Mouse (Mus musculus) lung, postnatal 36 days (tissue): Measurements from ENCODE around the gene Mdga1.
A peak's percentile ranks its signal among the peaks of the same experiment; 100 is the strongest.

Experiments
- DNase-seq: peaks from one replicate; pipeline ENCODE4 v3.0.0; 2022; ENCODE audit warnings: mixed read lengths

Mdga1 gene

DNA sequence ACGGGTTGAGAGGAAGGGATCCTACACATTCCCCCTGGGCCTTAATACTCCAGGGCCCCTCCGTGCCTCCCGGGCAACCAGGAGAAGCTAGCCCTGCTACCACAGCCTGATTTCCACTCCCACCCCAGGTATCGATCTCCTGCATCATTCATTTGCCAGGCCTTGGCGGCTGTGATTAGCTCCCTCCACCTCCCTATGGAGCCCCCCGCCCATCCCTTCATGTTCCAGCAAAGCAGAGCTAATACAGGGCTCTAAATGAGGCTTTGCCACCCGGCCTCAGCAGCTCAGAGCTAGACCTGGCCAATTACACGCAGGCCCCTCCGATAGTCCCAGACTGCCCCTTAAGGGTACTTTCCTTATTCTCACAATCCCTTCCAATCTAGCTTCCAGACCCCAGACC lies 86.5 kb downstream of the Mdga1 start:
- no peak for DNase-seq

DNA sequence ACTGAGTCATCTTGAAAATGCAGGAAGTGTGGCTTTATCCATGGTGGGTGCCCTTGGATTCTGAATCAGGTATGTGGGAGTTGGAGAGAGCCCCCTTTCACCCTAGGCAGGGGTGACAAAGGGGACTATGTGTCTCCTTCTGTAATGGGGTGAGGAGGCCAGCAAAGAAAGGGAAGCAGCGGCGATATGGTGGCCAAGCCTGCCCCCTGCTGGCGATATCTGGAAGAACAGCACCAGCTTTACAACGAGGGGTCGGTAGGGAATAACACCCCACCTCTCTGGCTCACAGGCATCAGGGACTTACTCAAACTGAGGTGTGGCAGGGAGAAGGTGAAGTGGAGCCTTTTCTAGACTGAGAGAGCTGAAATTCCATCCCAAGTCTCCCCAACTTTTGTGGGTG lies 87.0 kb downstream of the Mdga1 start:
- peak; percentile 65 for DNase-seq

DNA sequence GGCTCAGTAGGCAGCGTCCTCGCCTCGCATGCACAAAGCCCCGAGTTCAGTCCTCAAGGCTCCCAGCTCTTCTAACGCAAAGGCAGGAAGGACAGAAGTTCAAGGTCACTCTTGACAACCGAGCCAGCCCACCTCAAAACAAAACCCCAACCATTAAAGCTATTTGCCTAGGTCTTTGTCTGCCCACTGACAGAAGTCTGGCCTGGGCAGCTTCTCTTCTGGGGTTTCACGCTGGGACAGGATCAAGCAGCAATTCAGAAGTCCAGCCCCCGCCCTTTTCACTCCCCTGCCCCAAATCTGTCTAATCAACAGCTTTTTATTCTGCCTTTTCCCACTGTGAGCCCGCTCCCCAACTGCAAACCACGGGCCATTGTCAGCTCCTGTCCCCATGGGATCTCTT lies 89.6 kb downstream of the Mdga1 start:
- DNase-seq, result no peak

DNA sequence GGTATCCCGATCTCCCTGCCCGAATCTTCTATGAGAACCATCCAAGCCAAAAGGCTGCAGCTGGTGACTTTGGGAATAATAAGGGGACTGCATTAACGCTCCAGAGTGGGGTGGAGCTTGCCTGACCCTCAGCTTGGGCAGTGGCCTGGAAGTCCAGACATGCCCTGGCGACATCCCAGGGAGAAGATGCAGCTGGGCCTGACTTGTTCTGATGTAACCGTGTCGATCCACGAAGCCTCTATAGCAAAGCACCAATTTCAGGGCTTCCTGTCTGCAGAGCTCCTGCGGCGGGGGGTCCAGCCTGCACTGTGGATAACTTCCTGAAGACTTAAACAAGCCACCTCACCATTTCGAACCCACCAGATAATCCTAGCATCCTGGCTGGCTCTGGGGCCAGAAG lies 90.9 kb downstream of the Mdga1 start:
- DNase-seq, result no peak

DNA sequence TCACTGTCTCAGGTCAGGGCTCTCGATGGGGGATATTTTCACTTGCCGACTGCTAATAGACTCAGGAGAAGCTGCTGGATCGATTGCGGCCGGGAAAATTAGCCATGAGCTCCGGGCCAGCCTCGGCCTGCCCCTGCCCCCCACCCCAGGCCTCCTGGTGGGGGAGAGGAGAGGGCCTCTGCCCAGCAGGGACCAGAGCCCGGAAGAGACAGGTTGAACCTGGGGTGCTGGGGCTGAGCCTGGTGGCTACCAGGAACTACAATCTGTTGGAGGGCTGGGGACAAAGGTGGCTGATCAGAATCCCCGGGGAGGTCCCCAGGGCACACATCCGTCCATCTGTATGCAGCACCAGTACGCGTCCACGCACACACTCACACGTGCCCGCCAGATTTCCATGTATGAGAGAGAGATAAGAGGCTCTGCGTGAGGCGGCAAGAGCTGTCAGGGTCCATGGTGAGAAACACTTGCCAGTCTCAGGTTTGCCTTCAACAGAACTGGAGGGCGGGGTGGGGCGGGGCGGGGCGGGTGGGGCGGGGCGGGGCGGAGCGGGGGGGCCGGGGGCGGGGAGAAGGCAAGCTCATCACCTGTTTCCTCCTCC lies 95.7 kb downstream of the Mdga1 start:
- DNase-seq, result no peak

DNA sequence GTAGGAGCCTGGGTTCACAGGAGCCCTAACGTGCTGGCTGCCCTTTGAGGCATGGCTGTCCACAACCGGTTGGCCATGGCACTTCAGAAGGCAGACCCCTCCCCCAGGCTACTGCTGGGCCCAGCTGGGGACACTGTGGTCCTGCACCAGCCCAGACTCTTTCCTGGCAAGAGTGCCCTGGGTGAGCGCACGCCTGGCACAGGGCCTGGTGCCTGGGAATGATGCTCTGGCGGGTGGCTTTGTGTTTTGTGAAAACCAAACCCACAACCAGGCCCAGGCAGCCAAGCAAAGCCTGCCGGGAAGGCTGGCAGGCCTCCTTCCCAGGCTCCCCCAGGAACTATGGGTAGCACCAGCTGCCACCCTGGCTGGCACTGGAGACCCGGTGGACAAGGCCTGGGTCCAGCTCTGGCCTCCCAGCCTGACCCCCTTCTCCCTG lies 96.3 kb downstream of the Mdga1 start:
- no peak for DNase-seq

DNA sequence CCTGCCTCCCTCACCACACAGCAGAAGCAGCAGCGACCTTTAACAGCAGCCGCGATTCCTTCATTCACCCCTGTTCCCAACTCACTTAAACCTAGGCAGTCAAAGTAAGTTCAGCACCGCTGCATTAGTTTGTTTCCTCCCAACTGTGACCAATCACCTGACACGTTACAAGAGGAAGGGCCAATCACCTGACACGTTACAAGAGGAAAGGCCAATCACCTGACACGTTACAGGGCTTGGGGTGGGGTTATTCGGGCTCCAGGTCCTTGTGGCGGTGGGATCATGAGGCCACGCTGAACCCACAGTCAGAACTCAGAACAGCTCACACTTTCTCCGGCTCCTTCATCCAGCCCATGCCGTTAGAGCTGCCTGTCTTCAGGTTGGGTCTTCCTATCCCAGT lies 99.6 kb downstream of the Mdga1 start:
- no peak for DNase-seq

DNA sequence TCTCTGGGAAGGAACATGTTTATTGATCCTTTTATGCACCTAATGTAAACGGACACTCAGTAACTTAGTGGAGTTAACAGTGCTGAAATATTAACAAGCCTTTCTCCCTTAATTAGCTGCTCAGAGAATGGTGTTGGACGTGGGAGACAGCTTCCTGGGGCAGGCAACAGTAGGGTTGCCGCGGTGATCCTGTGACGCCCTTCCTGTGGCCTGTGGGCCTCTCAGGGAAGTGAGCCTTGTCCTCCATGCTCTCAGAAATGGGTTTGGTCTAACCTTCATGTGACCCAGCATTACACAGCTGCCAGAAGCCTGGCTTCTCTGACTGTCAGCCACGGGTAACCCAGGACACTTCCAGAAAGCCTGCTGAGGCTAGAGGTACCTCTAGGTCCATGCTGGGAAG lies 104.0 kb downstream of the Mdga1 start:
- no peak for DNase-seq

DNA sequence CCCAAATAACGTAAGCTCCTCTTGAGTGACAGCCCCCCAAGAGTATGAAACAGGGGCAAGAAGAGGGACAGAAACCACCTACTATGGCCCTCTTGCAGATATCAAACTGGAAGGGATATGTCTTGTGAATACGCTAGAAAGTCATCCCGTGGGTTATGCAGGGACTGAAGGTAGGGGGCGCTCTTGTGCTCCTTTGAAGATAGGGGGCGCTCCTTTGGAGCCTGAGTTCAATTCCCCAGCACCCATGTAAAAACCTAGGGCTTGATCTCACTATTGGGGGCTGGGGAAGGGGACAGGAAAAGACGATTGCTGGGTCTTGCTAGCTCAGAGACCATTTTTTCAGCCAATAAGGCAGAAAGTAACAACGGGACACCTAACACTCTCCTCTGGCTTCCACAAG lies 105.4 kb downstream of the Mdga1 start:
- no peak for DNase-seq

DNA sequence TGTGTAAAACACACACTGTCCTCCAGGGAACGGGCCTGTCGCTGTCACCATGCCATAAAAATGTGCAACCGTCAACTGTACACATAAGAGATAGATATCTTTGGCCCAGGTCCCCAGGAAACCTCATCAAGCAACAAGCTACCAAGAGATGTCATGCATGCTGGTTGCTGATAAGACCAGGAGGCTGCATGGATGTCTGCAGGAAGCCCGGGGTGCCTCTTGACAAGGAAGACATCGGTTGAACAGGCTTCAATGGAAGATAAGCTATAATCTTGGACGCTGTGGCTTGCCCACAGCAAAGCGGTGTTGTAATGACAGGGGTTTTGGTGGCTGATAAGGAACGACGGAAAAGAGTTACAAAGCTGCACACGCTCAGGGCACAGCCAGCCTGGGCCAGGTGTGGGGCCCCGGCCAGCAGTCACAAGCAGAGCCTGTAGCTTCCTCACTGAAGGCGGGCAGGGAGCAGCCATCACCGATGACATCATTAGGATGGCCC lies 110.1 kb downstream of the Mdga1 start:
- peak; percentile 30 for DNase-seq

DNA sequence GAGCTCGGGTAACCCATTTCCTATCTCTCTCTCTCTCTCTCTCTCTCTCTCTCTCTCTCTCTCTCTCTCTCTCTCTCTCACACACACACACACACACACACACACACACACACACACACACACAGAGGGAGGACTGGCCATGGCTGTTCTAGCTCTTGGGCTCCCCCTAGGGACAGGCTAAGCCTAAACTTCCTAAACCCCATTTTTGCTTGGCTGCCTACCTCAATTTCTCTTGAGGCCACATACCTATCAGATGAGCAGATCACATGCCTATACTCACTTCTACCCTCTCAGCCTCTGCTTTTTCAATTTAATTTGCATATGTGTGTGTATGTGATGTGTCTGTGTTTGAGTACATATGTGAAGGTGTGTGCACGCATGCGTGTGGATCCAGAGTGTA lies 111.1 kb downstream of the Mdga1 start:
- DNase-seq, result peak; percentile 37

DNA sequence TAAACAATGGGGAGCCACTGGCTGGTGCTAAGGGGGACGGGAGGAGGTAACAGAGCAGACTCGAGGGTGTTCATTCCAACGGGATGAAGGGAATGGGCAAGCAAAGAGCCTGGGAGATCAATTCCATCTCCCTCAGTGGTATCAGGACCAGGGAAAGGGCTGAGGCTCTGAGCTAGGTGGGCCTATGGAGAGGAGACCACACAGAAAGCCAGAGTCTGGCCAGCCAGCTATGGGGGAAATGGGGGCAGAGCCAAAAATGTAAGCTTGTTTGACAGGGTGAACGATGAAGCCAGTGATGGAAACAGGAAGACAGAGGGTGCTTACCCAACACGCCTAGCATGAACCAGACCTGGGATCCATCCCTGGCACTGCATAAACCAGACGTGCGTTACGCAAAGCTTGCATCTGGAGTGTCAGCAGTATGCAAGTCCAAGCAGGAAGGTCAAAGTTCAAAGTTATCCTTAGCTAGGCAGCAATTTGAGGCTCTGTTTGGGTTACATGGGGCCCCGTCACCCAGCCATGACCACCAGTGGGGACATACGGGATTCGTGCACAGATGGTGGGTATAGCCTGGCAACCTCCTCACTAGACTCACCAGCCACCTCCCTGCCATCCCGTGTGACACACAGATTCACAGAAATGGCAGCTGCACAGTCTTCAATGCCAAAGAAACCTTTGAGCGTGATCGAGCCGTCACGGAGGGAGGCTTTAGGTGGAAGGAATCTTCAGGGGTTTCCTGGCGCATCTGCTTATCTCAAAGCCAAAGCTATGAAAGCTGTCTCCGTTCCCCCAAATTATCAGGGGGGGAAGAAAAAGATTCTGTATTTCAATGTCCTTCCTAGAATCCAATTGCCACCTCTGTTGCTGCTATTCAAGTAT lies 113.9 kb downstream of the Mdga1 start:
- peak; percentile 30 for DNase-seq

DNA sequence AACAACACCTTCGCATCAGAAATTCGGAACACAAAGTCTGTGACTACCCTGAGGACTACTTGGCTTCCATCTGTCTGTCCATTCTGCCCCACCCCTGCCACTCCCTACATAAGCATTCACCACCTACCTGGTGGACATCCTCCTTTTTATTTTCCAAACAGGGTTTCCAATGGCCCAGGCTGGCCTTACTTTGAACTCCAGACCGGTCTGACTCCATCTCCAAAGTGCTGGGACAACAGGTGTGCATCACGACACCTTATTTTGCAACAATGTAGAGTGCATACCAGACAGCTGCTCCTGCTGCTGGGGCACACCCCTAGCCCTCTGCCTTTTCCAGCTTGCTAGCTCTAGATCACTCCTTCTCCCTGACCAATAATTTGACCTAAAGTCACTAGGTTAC lies 115.1 kb downstream of the Mdga1 start:
- no peak for DNase-seq

DNA sequence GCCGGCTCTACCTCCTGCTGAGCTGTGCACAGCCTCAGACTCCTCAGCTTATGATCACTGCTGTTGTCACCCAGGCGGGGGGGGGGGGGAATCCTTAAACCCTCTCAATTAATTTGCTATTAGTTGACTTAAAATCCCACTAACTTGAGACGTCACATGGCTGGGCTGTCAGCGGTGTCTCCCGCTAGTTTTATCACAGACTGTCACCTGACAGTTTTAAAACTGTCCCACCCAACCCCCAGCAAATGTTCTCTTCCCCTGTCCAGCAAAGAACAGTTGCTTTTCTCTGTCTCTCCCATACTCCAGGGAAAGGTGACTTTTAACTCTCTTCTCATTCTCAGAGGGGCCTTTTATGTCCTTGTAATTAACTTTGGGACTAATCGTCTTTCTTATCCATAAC lies 115.5 kb downstream of the Mdga1 start:
- DNase-seq, result no peak

DNA sequence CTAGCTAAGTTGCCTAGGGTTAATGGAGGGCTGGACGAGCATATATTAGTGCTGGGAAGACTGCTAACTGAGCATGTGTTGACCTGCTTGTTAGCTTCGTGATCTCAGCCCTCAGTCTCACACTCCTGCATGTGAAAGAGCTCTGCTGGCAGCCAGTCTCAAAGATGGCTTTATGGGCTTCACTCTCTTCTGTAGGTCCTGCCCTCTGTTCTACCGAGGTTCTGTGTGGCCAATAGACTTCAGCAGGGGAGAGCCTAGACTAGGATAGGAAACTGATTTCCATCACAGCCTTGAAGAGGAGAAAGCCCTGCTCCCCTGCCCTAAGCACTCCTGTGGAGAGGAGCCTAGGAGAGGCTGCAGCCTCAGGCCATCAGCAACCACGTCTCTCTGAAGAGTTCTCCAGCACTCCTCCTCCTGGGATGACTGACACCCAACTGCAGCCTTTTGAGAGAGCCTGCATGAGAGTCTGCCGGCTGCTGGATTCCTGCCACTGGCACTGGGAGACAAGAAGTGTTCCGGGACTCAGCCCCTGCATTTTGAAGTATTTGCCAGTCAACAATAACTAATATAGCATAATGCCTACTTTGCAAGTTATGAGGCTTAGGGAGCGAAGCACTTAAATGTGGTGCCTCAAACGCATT lies 116.9 kb downstream of the Mdga1 start:
- peak; percentile 19 for DNase-seq

DNA sequence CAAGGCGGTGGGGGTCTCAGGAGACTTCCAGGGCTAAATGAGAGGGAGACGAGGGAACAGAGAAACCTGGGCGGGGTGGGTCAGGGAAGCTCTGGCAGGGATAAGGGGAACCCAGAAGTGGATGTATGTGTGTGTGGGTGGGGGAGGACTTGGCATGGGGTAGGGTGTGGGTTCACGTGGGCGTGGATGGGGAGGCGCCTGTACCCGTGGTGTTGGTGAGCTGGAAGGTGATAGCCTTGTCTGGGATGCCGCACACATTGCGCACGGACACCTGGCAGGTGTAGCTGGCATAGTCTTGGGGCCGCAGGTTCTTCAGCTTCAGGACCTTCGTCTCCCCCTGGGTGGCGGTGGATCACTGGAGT lies 120.5 kb downstream of the Mdga1 start:
- DNase-seq, result no peak

DNA sequence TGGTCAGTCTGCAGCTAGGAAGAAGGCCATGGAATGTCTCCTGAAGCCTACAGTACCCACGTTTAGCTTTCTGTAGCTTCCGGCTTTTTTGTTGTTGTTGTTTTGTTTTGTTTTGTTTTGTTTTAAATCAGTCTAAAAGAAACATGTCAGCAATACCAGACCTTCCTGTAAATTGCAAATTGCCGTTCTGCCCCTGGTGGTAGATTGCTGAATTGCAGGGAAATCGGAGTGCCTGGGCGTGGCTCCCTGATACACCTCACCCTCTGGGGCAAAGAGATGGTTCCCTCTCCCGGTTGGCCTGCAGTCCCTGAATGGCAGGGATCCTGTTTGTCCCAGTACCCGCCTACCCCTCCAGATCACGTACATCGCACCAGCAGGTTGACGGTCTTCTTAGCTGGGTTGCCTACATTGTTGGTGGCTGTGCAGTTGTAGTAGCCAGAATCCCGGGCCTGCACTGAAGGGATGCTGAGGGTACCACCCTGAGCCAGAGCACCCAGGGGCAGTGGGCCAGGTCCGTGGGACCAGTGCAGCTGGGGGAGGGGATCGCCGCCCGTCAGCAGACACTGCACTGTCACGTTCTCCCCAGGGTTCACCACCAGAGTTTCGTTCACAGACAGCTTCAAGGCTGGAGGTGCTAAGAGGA lies 121.0 kb downstream of the Mdga1 start:
- DNase-seq, result peak; percentile 84

DNA sequence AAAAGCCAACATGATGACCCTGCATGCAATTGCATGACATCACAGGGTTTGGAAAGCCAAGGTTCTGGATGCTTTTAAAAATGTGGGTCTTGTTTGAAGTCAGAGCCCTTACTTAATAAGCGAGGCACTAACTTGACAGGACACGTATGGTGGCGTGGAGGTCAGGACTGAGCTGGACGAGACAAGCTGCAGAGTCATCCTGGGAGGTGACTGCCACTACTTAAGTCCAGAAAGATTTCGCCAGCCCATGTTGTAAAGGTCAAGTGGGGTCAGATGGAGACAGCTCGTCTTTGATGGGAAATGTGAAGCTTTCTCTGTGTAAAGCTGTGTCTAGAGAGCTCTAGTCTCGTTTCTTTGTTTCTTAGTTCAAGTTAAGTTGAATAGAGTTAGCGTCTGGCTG lies 122.6 kb downstream of the Mdga1 start:
- DNase-seq, result peak; percentile 44

DNA sequence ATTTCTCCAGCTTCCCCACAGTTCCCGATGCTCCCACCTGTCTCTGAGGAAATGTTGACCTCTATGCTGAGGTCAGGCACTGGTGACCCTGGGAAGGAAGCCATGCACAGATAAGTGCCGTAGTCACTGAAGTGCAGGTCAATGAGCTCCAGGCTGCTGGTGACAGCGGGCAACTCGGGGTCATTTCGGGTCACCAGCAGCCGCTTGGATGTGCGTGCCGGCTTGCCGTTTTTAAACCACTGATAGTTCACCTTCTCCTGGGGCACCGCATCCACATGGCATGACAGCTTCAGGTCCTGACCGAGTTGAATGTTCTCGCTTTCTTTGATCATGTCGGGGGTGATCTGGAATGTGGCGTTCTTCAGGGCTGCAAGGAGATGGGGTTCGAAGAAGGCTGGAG lies 123.6 kb downstream of the Mdga1 start:
- DNase-seq, result no peak

DNA sequence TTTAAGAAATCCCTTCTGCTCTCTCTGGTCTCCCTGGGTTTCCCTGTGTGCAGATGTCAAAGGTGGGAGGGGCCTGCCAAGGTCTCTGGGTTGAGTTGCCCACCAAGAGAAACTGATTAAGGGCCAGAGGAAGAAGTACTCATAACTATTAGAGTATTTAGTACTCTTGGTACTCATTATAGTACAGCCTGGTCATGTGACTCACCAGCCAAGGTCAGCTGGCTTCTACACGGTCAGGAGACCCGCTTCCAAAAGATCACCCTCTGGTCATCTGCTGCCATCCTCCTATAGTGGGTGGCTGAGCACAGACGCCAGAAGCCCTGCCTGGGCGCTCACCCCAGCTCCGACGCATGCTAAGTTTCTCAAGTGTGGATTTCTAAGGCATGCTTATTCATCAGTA lies 124.9 kb downstream of the Mdga1 start:
- DNase-seq, result no peak

DNA sequence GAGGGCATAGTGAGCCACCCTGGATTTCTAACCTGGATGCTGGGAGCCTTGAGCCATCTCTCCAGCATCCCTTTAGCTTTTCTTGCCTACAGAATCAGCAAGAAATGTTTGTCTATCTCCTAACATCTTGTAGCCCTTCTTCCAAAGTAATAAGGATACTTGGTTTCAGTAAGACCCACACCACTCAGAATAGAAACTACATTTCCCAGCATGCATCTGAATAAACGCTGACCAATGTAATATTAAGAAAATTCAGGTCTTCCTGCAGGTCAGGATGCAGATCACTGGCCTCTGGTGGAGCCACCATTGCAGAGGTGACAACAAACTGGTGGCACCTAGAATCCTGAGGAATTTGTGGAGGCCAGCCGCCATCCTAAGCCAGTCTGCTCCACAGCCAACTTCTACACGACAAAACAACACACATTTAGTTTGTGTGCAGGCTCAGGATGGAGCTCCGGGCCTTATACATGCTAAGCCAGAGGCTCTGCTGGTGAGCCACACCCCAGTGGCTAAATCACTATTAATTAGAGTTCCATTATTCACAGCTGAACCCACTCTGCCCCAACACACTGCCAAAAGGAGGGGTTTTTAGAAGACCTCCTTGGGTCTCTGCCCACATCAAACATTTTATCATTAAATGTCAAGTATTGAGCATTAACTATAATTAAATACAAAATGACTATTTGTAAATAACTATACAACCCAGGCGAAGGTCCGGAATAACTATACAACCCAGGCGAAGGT lies 126.3 kb downstream of the Mdga1 start:
- no peak for DNase-seq

DNA sequence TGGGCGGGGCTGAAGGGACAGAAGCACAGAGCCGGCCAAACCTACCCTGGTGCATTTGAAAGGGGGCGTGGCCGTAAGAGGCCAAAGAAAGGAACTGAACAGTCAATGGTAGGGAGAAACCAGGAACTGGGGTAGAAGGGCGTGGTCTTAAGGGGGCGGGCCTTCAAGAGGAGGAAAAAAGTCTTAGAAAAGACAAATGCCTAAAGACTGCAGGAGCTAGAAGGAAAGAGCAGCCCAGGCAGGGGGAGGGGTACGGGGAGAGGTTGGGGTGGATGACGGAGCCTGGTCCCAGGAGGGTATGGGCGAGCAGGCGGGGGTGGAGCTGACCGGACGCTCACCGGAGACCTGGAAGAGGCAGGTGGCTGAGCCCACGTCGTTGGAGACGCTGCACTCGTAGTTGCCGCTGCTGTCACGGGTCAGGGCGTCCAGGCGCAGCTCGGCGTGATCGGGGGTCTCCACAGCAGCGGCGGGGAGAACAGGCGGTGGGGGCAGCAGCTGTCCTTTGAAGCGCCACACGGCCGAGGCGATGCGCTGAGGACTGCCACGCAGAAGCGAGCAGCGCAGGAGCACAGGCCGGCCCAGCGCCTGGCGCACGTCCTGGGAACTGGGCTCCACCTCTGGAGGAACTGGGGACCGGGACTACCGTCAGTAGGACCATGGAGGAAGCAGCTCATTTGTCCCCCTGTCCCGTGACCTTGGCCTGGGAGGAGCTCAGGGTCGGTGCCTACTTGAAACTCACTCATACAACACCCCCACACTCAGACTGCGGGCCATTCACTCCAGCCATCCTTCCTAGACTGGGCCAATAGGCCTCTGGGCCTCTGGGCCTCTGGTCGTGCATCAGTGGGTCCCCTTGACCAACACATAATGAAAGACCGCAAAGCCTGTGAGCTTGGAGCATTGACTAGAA lies 127.9 kb downstream of the Mdga1 start:
- peak; percentile 83 for DNase-seq
